Mouse (Mus musculus) kidney, adult 2 months (tissue): ENCODE data around the gene Smok3a.

Experiments used
- CTCF ChIP-seq: fragments of 200-500 bp; conservative IDR thresholded peaks from 2 replicates; pipeline ENCODE4 v1.5.1; 2011; ENCODE audit warnings: low read depth, mild to moderate bottlenecking, control low read depth, low read length, moderate library complexity, mixed read lengths; ENCODE audit not compliant: insufficient read depth, insufficient read length
- POLR2A ChIP-seq: fragments of 200-500 bp; IDR thresholded peaks from one replicate; pipeline ENCODE4 v1.6.1; 2011; ENCODE audit warnings: low read depth, low read length, control low read depth

GRCm38 (mm10) chr5:137979081-137979480 is 42.0 kb upstream of the Smok3a start:
- TF ChIP-seq CTCF (no peak), POLR2A (no peak)
